Mouse (Mus musculus): ENCODE results near the gene Gm21833.

DNA sequence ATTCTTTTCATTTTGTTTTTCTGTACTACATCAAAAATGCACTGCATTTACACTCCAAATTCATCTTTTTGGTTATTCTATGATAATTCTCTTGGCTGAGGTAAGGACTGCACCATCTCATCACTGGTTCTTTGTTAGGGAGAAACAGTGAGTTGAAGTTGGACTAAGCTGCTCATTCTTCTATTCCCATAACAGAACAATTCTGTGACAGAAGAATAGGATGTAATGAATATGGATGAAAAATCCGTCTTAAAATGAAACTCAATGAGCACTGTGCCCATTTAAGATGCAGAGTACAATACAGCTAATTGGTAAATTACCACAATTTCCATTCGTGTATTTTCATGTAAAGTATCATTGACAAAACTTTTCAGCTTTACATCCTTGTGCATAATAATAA is 11.6 kb upstream of the Gm21833 start:
- no peak for TF ChIP-seq CTCF (IDR thresholded peaks at IDR 0.05; ENCODE audit: low read depth, low read length)
- no peak for TF ChIP-seq POLR2A (IDR thresholded peaks at IDR 0.05; ENCODE audit: borderline replicate concordance, low read depth, low read length)

All from bone marrow macrophage, adult 2 months (primary cell).